13 mouse cellular contexts compared by ENCODE assay signal in the genomic region with DNA sequence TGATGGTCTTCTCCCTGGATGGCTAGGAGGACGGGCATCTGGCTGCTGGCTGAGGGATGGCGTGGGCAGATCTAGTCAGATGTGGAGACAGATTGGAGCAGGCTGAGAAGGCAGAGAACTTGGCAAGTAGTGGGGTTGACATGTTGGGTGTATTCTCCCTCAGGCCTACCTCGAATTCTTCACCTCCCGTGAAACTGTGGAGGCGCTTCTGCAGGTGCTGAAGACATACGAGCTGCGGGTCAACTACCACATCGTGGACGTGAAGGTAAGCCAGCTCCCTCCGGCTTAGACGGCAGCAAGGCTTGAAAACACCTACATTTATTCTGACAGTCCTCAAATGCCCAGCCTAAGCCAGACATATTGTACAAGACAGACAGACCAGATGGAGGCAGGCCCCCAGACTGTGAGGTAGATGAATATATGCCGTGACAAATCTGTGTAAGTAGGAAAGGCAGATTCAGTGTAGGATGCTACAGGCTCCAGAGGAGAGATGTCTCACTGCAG. TPM values are rescaled to one million over a fixed set of nuclear protein-coding genes. Genes with fewer than 3 reads are reported as not detected.
DNase-seq lines count a peak whose midpoint lies in the region; ATAC-seq and TF ChIP-seq lines count a peak whose summit lies in the region.
"Had no signal": no experiment of that assay in that cellular context is flagged by ENCODE, and none has a peak within 500 bp of the region (broad histone marks: within the 10 kb centered on the region; RNA-seq: fewer than 3 reads in every experiment).

No protein-coding gene starts in this region.

- DNase-seq in forebrain, embryonic 10.5 days (ENCODE audit: extremely low spot score, low spot score): no peak
- DNase-seq in layer of hippocampus, adult 9-10 months (ENCODE audit: low spot score): peak; percentile 78
- DNase-seq in left cerebral cortex, postnatal 14 days (ENCODE audit: low spot score in 2 of 2): peak; percentile 67 to 82
- no peak for DNase-seq in thymus, postnatal 0 days (ENCODE audit: low spot score)
- DNase-seq in cerebellum, postnatal 4 days (ENCODE audit: low spot score in 2 of 2): no peak
- DNase-seq: gastrocnemius, postnatal 25 days; kidney, postnatal 14 days; thymus, adult 2 months had no signal

- TF ChIP-seq POLR2A in cortical plate, adult 2 months (IDR thresholded peaks at IDR 0.05; ENCODE audit: extremely low read depth, insufficient read depth, low read length): no peak

- peaks cover 82% of the 10 kb centered on the region for H3K36me3 ChIP-seq in forebrain, embryonic 15.5 days
- H3K36me3 ChIP-seq in forebrain, embryonic 10.5 days (replicated peaks): peaks cover 100% of the 10 kb centered on the region
- H3K36me3 ChIP-seq in kidney, embryonic 14.5 days (ENCODE audit: control insufficient read depth, insufficient read depth, low read length): peaks cover 79% of the 10 kb centered on the region

- no peaks in the 10 kb centered on the region for H3K9me3 ChIP-seq in forebrain, embryonic 15.5 days
- no peaks in the 10 kb centered on the region for H3K9me3 ChIP-seq in forebrain, embryonic 10.5 days
- H3K9me3 ChIP-seq in kidney, embryonic 14.5 days (ENCODE audit: control insufficient read depth, low read length): no peaks in the 10 kb centered on the region
- H3K9me3 ChIP-seq: liver, embryonic 12.5 days had no signal

- no peak overlapping the region for H3K9ac ChIP-seq in forebrain, embryonic 15.5 days (replicated peaks)
- H3K9ac ChIP-seq in kidney, embryonic 14.5 days (ENCODE audit: low read depth, low read length): no peak overlapping the region
- H3K9ac ChIP-seq: liver, embryonic 12.5 days had no signal

- peak overlapping the region; percentile 68 for H3K27ac ChIP-seq in forebrain, embryonic 15.5 days (replicated peaks)
- no peak overlapping the region for H3K27ac ChIP-seq in forebrain, embryonic 10.5 days
- 0 out of 2 replicates have a peak overlapping the region, but pooled peaks have one; percentile 1 for H3K27ac ChIP-seq in cortical plate, adult 2 months (ENCODE audit: insufficient read depth, low read length)
- H3K27ac ChIP-seq in kidney, embryonic 14.5 days (ENCODE audit: low read depth, low read length): no peak overlapping the region
- H3K27ac ChIP-seq: liver, embryonic 12.5 days had no signal

- TF ChIP-seq CTCF in cortical plate, adult 2 months (IDR thresholded peaks at IDR 0.05; ENCODE audit: extremely low read depth, insufficient read depth, low read length): no peak

- H3K4me1 ChIP-seq in forebrain, embryonic 15.5 days: 0 out of 2 replicates have a peak, but pooled peaks cover 1% of the 10 kb centered on the region
- peaks cover 13% of the 10 kb centered on the region for H3K4me1 ChIP-seq in forebrain, embryonic 10.5 days
- H3K4me1 ChIP-seq in cortical plate, adult 2 months (ENCODE audit: control insufficient read depth, insufficient read depth, low read length): no peaks in the 10 kb centered on the region
- H3K4me1 ChIP-seq in kidney, embryonic 14.5 days (ENCODE audit: control insufficient read depth, insufficient read depth, low read length): no peaks in the 10 kb centered on the region

- 86% methylated on average over 12 of the region's 12 CpGs for WGBS in forebrain, embryonic 15.5 days
- WGBS in forebrain, embryonic 10.5 days: 93% methylated on average over 12 of the region's 12 CpGs
- 93% methylated on average over 12 of the region's 12 CpGs for WGBS in kidney, embryonic 14.5 days

- no peaks in the 10 kb centered on the region for H3K27me3 ChIP-seq in forebrain, embryonic 15.5 days
- no peaks in the 10 kb centered on the region for H3K27me3 ChIP-seq in forebrain, embryonic 10.5 days (ENCODE audit: poor library complexity, severe bottlenecking)
- H3K27me3 ChIP-seq in kidney, embryonic 14.5 days (ENCODE audit: control insufficient read depth, insufficient read depth, low read length): no peaks in the 10 kb centered on the region
- H3K27me3 ChIP-seq: liver, embryonic 12.5 days had no signal

- no peak overlapping the region for H3K4me2 ChIP-seq in forebrain, embryonic 15.5 days (replicated peaks)
- no peak overlapping the region for H3K4me2 ChIP-seq in kidney, embryonic 14.5 days (replicated peaks; ENCODE audit: low read depth, low read length)
- H3K4me2 ChIP-seq: liver, embryonic 12.5 days had no signal

- no peak for ATAC-seq in forebrain, embryonic 15.5 days (replicated peaks)
- no peak for ATAC-seq in kidney, embryonic 14.5 days (ENCODE audit: low FRiP score, low TSS enrichment)
- ATAC-seq: liver, embryonic 12.5 days had no signal

- no peak overlapping the region for H3K4me3 ChIP-seq in forebrain, embryonic 15.5 days
- H3K4me3 ChIP-seq in forebrain, embryonic 10.5 days: no peak overlapping the region
- no peak overlapping the region for H3K4me3 ChIP-seq in cortical plate, adult 2 months (ENCODE audit: insufficient read depth, low read length)
- no peak overlapping the region for H3K4me3 ChIP-seq in kidney, embryonic 14.5 days (ENCODE audit: low read length)
- H3K4me3 ChIP-seq: liver, embryonic 12.5 days had no signal

- intact Hi-C loops in left cerebral cortex, postnatal 14 days (cut with DNase I): no loop called here

RNA-seq across cellular contexts. Expression of gene Mthfr, which starts 14.6 kb away (rescaled TPM):
- polyA plus RNA-seq in forebrain, embryonic 15.5 days (2015; fragmentation: Nextera tagmentation; extraction: Ambion mirVana): 16.6 and 17.1 TPM in 2 replicates
- 27.7 and 30.1 TPM in 2 replicates for polyA plus RNA-seq in forebrain, embryonic 10.5 days (2016; fragmentation: Nextera tagmentation; extraction: Ambion mirVana)
- polyA plus RNA-seq in cortical plate, adult 2 months (2012; rRNA removed): 32.2 and 34.2 TPM in 2 replicates
- 10 to 100 TPM; 24.9 to 28.3 TPM for total RNA-seq in left cerebral cortex, postnatal 14 days (2021)
- polyA plus RNA-seq in thymus, postnatal 0 days (2015; fragmentation: Nextera tagmentation; extraction: Ambion mirVana): 8.3 and 9.0 TPM in 2 replicates
- 11.8 and 19.7 TPM in 2 replicates for polyA plus RNA-seq in kidney, embryonic 14.5 days (2014; fragmentation: Nextera tagmentation; extraction: Ambion mirVana)

RNA-seq across cellular contexts. Expression of gene Clcn6, which starts 14.8 kb away (rescaled TPM):
- 30.8 and 33.4 TPM in 2 replicates for polyA plus RNA-seq in forebrain, embryonic 15.5 days (2015; fragmentation: Nextera tagmentation; extraction: Ambion mirVana)
- 13.4 and 14.2 TPM in 2 replicates for polyA plus RNA-seq in forebrain, embryonic 10.5 days (2016; fragmentation: Nextera tagmentation; extraction: Ambion mirVana)
- 44.6 and 45.0 TPM in 2 replicates for polyA plus RNA-seq in cortical plate, adult 2 months (2012; rRNA removed)
- 10 to 100 TPM; 60.1 to 61.1 TPM for total RNA-seq in left cerebral cortex, postnatal 14 days (2021)
- 4.1 and 4.2 TPM in 2 replicates for polyA plus RNA-seq in thymus, postnatal 0 days (2015; fragmentation: Nextera tagmentation; extraction: Ambion mirVana)
- 4.0 and 6.0 TPM in 2 replicates for polyA plus RNA-seq in kidney, embryonic 14.5 days (2014; fragmentation: Nextera tagmentation; extraction: Ambion mirVana)

RNA-seq across cellular contexts. Expression of gene Agtrap, which starts 34.4 kb away (rescaled TPM):
- 4.6 and 5.6 TPM in 2 replicates for polyA plus RNA-seq in forebrain, embryonic 15.5 days (2015; fragmentation: Nextera tagmentation; extraction: Ambion mirVana)
- polyA plus RNA-seq in forebrain, embryonic 10.5 days (2016; fragmentation: Nextera tagmentation; extraction: Ambion mirVana): 19.4 TPM in 2 replicates
- polyA plus RNA-seq in cortical plate, adult 2 months (2012; rRNA removed): 5.8 and 6.1 TPM in 2 replicates
- total RNA-seq in left cerebral cortex, postnatal 14 days (2021): 1 to 10 TPM; 5.8 to 8.1 TPM
- 43.3 and 45.2 TPM in 2 replicates for polyA plus RNA-seq in thymus, postnatal 0 days (2015; fragmentation: Nextera tagmentation; extraction: Ambion mirVana)
- 17.4 and 22.8 TPM in 2 replicates for polyA plus RNA-seq in kidney, embryonic 14.5 days (2014; fragmentation: Nextera tagmentation; extraction: Ambion mirVana)

RNA-seq across cellular contexts. Expression of gene Nppa, which starts 52.9 kb away (rescaled TPM):
- 0.76 and 1.6 TPM in 2 replicates for polyA plus RNA-seq in forebrain, embryonic 15.5 days (2015; fragmentation: Nextera tagmentation; extraction: Ambion mirVana)
- 0.31 TPM in 1 of 2 replicates, not detected in the other for polyA plus RNA-seq in forebrain, embryonic 10.5 days (2016; fragmentation: Nextera tagmentation; extraction: Ambion mirVana)
- 0.21 TPM in 2 replicates for polyA plus RNA-seq in cortical plate, adult 2 months (2012; rRNA removed)
- total RNA-seq in left cerebral cortex, postnatal 14 days (2021): 1 to 10 TPM in 1 of 2 experiments, under 1 TPM in 1; 0.53 to 1.3 TPM
- polyA plus RNA-seq in thymus, postnatal 0 days (2015; fragmentation: Nextera tagmentation; extraction: Ambion mirVana): 0.76 and 0.88 TPM in 2 replicates
- polyA plus RNA-seq in kidney, embryonic 14.5 days (2014; fragmentation: Nextera tagmentation; extraction: Ambion mirVana): 0.45 TPM in 1 of 2 replicates, not detected in the other
- total RNA-seq: ES-E14; gastrocnemius, postnatal 25 days had no signal

Comparison
In these comparisons a context has a peak if more than half of its experiments do, and no peak if none do; other contexts are left out.
1. H3K27ac ChIP-seq: peak in forebrain, embryonic 15.5 days (single experiment) and cortical plate, adult 2 months (single experiment); none in forebrain, embryonic 10.5 days (single experiment) and kidney, embryonic 14.5 days (single experiment).
2. DNase-seq: peak in layer of hippocampus, adult 9-10 months (single experiment) and left cerebral cortex, postnatal 14 days (2 of 2); none in forebrain, embryonic 10.5 days (single experiment), thymus, postnatal 0 days (single experiment) and cerebellum, postnatal 4 days (0 of 2).